Mouse (Mus musculus) lung, postnatal 10 days (tissue): ENCODE data around the gene Mtr.
A peak's percentile ranks its signal among the peaks of the same experiment; 100 is the strongest.

ENCODE experiments used
- DNase-seq: peaks from one replicate; pipeline ENCODE4 v3.0.0; 2021

The Mtr gene

DNA sequence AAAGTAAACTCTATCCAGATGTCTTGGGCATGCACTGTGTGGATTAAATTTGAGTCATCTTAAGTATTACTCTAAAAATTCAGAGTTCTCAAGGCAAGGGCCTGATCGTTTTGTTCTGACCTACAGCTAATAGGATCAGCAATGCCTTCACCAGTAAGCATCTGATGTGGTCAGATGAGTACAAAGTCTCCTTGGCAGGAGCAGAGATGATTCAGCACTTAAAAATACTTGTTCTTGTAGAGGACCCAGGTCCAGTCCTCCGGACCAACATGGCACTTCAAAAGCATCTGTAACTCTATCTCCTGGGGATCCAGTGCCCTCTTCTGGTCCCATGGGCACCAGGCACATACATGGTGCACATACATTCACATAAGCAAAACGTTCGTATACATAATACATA is 25.8 kb downstream of the Mtr start:
- DNase-seq: no peak

- no peak for DNase-seq
Measured at GRCm38 (mm10) chr13:12228248-12228647, 29.7 kb downstream of the Mtr start.

DNA sequence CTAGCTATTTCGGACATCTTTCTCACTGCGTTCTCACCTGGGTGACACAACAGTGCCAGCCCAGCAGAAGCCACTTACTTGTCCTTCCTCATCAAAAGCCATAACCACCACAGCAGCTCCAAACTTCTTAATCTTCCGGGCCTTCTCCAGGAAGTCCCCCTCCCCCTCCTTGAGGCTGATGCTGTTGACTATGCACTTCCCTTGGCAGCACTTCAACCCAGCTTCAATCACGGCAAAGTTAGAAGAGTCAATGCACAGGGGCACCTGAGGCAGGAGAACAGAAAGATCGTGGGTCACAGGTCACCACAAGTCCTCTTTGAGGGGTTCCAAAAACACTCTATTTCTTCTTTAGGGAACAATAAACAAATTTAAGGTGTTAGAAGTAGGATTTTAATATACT is 30.3 kb downstream of the Mtr start:
- DNase-seq: peak; percentile 10

GRCm38 (mm10) chr13:12218603-12219002 is 39.3 kb downstream of the Mtr start:
- no peak for DNase-seq

DNA sequence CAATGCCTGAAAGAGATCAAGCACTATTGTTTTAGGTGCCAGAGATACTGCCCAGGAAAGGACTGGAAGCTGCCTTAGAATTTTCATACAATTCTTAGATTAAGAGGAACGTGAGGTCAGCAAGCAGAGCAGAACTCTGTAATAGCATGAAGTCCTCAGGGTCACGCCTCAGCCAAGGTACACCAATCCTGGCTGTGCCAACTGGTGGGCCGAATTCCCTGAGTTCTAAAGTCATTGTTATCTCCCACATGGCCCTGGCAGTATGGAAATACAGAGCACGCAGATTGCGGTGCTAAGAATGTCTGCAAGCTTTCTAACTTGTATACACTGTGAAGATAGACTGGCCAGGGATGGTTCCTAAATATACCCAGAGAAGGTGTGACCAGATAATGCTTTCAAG is 43.0 kb downstream of the Mtr start:
- no peak for DNase-seq

DNA sequence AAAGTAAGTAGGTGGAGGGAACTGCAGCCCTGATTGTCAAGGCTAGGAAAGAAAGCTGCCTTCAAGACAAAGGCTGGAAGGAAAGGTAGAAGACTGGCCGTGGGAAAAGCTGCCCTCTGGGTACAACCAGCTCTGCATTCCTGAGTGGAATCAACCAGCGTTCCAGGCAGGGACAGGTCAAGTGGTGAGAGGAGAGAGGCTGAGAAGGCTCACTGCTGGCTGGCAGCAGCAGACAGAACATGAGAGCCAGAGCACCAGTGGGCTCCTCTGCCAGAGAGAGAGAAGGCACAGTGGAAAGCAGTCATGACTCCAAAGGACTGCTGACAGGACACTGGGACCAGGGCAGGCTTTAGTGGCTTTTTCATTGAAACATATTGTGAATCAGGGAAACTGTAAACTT is 46.9 kb downstream of the Mtr start:
- DNase-seq: no peak

- peak; percentile 63 for DNase-seq
Measured at GRCm38 (mm10) chr13:12210023-12210762, 47.7 kb downstream of the Mtr start.

GRCm38 (mm10) chr13:12200372-12200771 is 57.5 kb downstream of the Mtr start:
- no peak for DNase-seq

- no peak for DNase-seq
Measured at GRCm38 (mm10) chr13:12198486-12198885, 59.4 kb downstream of the Mtr start.

GRCm38 (mm10) chr13:12196861-12197260 is 61.1 kb downstream of the Mtr start:
- no peak for DNase-seq

GRCm38 (mm10) chr13:12196012-12196411 is 61.9 kb downstream of the Mtr start:
- DNase-seq: peak; percentile 10

- DNase-seq: no peak
Measured at GRCm38 (mm10) chr13:12194942-12195662, 62.8 kb downstream of the Mtr start.

GRCm38 (mm10) chr13:12189219-12189618 is 68.7 kb downstream of the Mtr start:
- DNase-seq: no peak

DNA sequence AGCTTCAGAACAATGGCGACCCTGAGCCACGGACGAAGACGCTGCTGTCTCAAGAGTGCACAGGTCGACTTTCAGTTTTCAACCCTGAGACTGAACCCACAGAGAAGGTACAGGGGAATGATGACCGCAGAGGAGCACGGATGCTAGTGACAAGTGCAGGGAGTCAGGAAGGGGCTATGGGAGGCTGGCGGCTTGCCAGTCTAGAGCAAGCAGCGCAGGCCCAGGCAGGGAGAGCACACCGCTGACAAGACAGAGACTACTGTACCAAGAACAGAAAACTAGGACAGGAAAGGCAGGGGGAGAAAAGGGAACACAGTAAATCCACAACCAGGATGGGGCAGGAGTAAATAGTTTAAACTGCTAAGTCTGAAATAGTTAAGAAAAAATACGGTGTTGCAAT is 69.1 kb downstream of the Mtr start:
- DNase-seq: no peak

- no peak for DNase-seq
Measured at GRCm38 (mm10) chr13:12179481-12179880, 78.4 kb downstream of the Mtr start.

- no peak for DNase-seq
Measured at GRCm38 (mm10) chr13:12176761-12177160, 81.2 kb downstream of the Mtr start.

DNA sequence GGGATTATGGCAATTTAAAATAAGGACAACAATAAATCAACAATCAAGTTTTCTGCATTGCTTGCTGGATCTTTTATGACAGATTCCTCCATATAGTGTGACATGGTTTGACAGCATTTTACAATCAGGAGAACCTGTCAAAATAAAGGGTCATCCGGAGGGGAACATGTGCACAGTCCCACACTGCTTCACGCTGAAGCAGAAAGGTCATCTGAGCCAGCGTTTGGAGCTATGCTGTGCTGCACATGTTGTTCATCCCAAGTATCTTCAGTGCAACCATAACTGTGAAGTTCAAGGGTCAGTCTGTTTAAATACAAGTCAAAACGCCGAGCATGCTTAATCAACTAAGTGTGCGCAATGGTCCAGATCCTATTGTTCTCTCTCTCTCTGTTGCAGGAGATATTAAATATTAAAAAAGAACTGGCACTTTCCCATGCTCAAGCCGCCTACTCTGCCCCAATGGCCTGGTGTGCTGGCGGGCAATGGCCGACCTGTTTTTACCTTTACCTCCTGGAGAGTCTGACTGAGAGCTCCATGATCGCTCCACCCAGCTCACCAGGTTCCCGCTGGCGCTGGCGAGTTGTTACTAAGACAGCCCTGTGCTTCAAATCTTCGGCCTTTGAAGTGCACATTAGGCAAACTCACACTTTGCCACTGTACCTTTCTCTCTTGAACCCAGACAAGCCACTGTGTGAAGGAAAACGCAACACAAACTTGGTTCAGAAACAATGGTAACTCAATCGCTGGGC is 81.8 kb downstream of the Mtr start:
- no peak for DNase-seq

GRCm38 (mm10) chr13:12167276-12167675 is 90.6 kb downstream of the Mtr start:
- no peak for DNase-seq

DNA sequence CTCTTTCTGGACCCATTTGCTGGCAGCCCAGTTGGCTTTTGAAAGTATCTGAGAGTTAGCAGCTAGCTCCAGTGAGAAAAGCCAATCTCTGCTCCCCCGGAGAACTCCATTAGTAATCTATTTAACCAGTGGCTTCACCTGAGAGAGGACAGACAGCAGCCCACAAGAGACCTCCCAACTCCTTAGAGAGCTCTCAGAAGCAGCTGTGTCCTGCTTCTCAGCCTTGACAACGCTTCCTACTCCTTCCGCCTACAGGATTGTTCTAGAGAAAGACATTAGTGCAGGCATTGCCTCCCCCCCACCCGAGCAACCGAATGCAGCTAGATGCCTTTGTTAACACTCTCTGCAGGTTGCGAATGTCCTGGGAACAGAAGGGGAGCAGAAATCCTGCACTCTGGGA is 91.5 kb downstream of the Mtr start:
- DNase-seq: no peak

GRCm38 (mm10) chr13:12165461-12166058 is 92.4 kb downstream of the Mtr start:
- no peak for DNase-seq

GRCm38 (mm10) chr13:12162457-12162856 is 95.5 kb downstream of the Mtr start:
- no peak for DNase-seq

GRCm38 (mm10) chr13:12160121-12160475 is 97.8 kb downstream of the Mtr start:
- peak; percentile 28 for DNase-seq

DNA sequence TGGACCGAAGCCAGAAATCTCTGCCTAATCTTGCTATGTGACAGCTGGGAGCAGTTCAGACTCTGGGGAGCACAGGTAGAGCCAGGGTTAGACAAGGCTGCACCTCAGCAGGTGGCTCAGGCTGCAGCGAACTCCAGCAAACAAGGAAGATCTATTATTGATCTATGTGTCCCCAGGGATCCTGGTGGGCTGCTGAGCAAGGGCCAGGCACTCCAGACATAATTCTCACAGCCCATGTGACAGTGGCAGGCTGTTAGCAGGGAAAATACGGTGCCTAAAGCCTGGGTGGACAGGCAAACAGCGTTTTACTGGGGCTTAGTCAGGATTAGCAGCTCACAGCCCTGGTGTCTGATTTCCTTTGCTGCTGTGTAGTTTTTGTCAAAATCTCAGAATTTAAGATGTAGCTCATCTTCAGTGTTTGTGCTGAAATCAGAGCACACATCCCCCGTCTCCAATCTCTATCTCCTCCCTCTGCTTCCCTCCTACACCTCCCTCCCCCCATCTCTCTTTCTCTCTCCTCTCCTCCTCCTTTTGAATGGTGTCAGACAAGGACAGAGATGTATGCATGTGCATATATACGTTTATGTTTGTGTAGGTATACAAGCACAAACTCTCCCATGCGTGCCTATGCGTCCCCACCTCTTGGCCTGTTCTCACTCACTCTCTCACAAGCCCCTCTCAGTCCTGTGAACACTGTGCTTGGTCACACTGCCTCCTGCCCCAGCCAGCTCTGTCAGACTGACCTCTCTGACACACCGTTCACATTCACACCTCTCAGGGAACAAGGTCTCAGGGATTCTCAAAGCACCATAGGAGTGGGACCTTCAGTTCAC is 98.4 kb downstream of the Mtr start:
- DNase-seq: no peak
